Mouse (Mus musculus): ENCODE results near the gene H2-Q2. TPM values are rescaled to one million over a fixed set of nuclear protein-coding genes. Genes with fewer than 3 reads are reported as not detected.
"Not testable (repeated sequence)": the region's sequence is repeated elsewhere in the genome, so short reads cannot be mapped to it uniquely, and the experiment has no call there.

The H2-Q2 gene
- polyA plus RNA-seq, 2 experiments, result 0.15 to 0.16 TPM

- no peak overlapping the region for H3K27ac ChIP-seq (replicated peaks; ENCODE audit: low read depth, low read length)
- TF ChIP-seq POLR2A (IDR thresholded peaks at IDR 0.05; ENCODE audit: borderline replicate concordance, extremely low read depth, insufficient read depth, insufficient read length), result no peak
- H3K4me1 ChIP-seq (ENCODE audit: control insufficient read depth, insufficient read depth, low read length), result no peaks in the 10 kb centered on the region
- peak overlapping the region; percentile 31; the same call in 1 of the 2 replicates for H3K9ac ChIP-seq (ENCODE audit: low read depth, low read length, severe bottlenecking)
- peak overlapping the region; percentile 28 for H3K4me3 ChIP-seq (replicated peaks; ENCODE audit: low read length)
- H3K9me3 ChIP-seq (ENCODE audit: control insufficient read depth, low read length), result no peaks in the 10 kb centered on the region; the same call in 1 of the 2 replicates
- 13% methylated on average over 32 of the region's 38 CpGs for WGBS
- peak overlapping the region; percentile 58 for H3K4me2 ChIP-seq (replicated peaks; ENCODE audit: low read depth, low read length, severe bottlenecking)
- ATAC-seq (ENCODE audit: low FRiP score, low read depth), result no peak
- no peak for DNase-seq (ENCODE audit: low spot score)
- no peaks in the 10 kb centered on the region for H3K36me3 ChIP-seq (ENCODE audit: control insufficient read depth, insufficient read depth, low read length)
- peaks cover 6% of the 10 kb centered on the region; the same call in 1 of the 2 replicates for H3K27me3 ChIP-seq (ENCODE audit: control insufficient read depth, insufficient read depth, low read length)
Observed at GRCm38 (mm10) chr17:35358763-35359469, 16.9 kb downstream of the H2-Q2 start.

GRCm38 (mm10) chr17:35359470-35359862, 17.4 kb downstream of the H2-Q2 start:
- Histone ChIP-seq H3K9me3 (ENCODE audit: control insufficient read depth, low read length) (no peaks in the 10 kb centered on the region; the same call in 1 of the 2 replicates), H3K27ac (replicated peaks; ENCODE audit: low read depth, low read length) (no peak overlapping the region), H3K4me3 (replicated peaks; ENCODE audit: low read length) (peak overlapping the region; percentile 28), H3K4me2 (replicated peaks; ENCODE audit: low read depth, low read length, severe bottlenecking) (peak overlapping the region; percentile 58), H3K4me1 (ENCODE audit: control insufficient read depth, insufficient read depth, low read length) (no peaks in the 10 kb centered on the region), H3K27me3 (ENCODE audit: control insufficient read depth, insufficient read depth, low read length) (peaks cover 6% of the 10 kb centered on the region; the same call in 1 of the 2 replicates), H3K9ac (ENCODE audit: low read depth, low read length, severe bottlenecking) (peak overlapping the region; percentile 31; the same call in 1 of the 2 replicates), H3K36me3 (ENCODE audit: control insufficient read depth, insufficient read depth, low read length) (no peaks in the 10 kb centered on the region)
- DNase-seq (ENCODE audit: low spot score), result no peak
- ATAC-seq (ENCODE audit: low FRiP score, low read depth), result no peak
- TF ChIP-seq POLR2A (IDR thresholded peaks at IDR 0.05; ENCODE audit: borderline replicate concordance, extremely low read depth, insufficient read depth, insufficient read length), result no peak
- WGBS, result 16% methylated on average over 21 of the region's 21 CpGs

GRCm38 (mm10) chr17:35379369-35379728, 37.3 kb downstream of the H2-Q2 start, which contains the start of gene H2-Q4:
TSS of gene H2-Q4 (plus strand) at chr17:35379617.
- H3K27me3 ChIP-seq (ENCODE audit: control insufficient read depth, insufficient read depth, low read length), result no peaks in the 10 kb centered on the region
- ATAC-seq (ENCODE audit: low FRiP score, low read depth) (peak; percentile 89), DNase-seq (ENCODE audit: low spot score) (peak; percentile 80)
- H3K27ac ChIP-seq (replicated peaks; ENCODE audit: low read depth, low read length), result no peak within 1 kb of the TSS
- TF ChIP-seq POLR2A (IDR thresholded peaks at IDR 0.05; ENCODE audit: borderline replicate concordance, extremely low read depth, insufficient read depth, insufficient read length), result peak; percentile 42; the same call in 1 of the 2 replicates
- H3K4me2 ChIP-seq (replicated peaks; ENCODE audit: low read depth, low read length, severe bottlenecking), result peak within 1 kb of the TSS; percentile 94
- WGBS, result 2% methylated on average over 9 of the region's 16 CpGs
- peak within 1 kb of the TSS; percentile 58 for H3K4me3 ChIP-seq (replicated peaks; ENCODE audit: low read length)
- H3K36me3 ChIP-seq (ENCODE audit: control insufficient read depth, insufficient read depth, low read length), result no peaks in the 10 kb centered on the region
- H3K9me3 ChIP-seq (ENCODE audit: control insufficient read depth, low read length), result no peaks in the 10 kb centered on the region
- no peaks in the 10 kb centered on the region for H3K4me1 ChIP-seq (ENCODE audit: control insufficient read depth, insufficient read depth, low read length)
- peak within 1 kb of the TSS; percentile 56 for H3K9ac ChIP-seq (ENCODE audit: low read depth, low read length, severe bottlenecking)

GRCm38 (mm10) chr17:35379729-35380451, 37.8 kb downstream of the H2-Q2 start:
- Histone ChIP-seq H3K27me3 (ENCODE audit: control insufficient read depth, insufficient read depth, low read length) (no peaks in the 10 kb centered on the region), H3K9me3 (ENCODE audit: control insufficient read depth, low read length) (no peaks in the 10 kb centered on the region), H3K4me3 (replicated peaks; ENCODE audit: low read length) (peak overlapping the region; percentile 58), H3K4me2 (replicated peaks; ENCODE audit: low read depth, low read length, severe bottlenecking) (peak overlapping the region; percentile 94), H3K4me1 (ENCODE audit: control insufficient read depth, insufficient read depth, low read length) (no peaks in the 10 kb centered on the region), H3K9ac (ENCODE audit: low read depth, low read length, severe bottlenecking) (peak overlapping the region; percentile 56), H3K36me3 (ENCODE audit: control insufficient read depth, insufficient read depth, low read length) (no peaks in the 10 kb centered on the region), H3K27ac (replicated peaks; ENCODE audit: low read depth, low read length) (no peak overlapping the region)
- ATAC-seq (ENCODE audit: low FRiP score, low read depth) (peak; percentile 50; the same call in 1 of the 2 replicates), DNase-seq (ENCODE audit: low spot score) (peak; percentile 3)
- TF ChIP-seq POLR2A (IDR thresholded peaks at IDR 0.05; ENCODE audit: borderline replicate concordance, extremely low read depth, insufficient read depth, insufficient read length), result no peak
- WGBS, result under 1% methylated on average over 39 of the region's 70 CpGs

- not testable (repeated sequence) for H3K36me3 ChIP-seq (ENCODE audit: control insufficient read depth, insufficient read depth, low read length); H3K4me1 ChIP-seq (ENCODE audit: control insufficient read depth, insufficient read depth, low read length); H3K4me2 ChIP-seq (replicated peaks; ENCODE audit: low read depth, low read length, severe bottlenecking); H3K9ac ChIP-seq (ENCODE audit: low read depth, low read length, severe bottlenecking); H3K4me3 ChIP-seq (replicated peaks; ENCODE audit: low read length); H3K27me3 ChIP-seq (ENCODE audit: control insufficient read depth, insufficient read depth, low read length); ATAC-seq (ENCODE audit: low FRiP score, low read depth); H3K9me3 ChIP-seq (ENCODE audit: control insufficient read depth, low read length); DNase-seq (ENCODE audit: low spot score); H3K27ac ChIP-seq (replicated peaks; ENCODE audit: low read depth, low read length)
- WGBS, result 8% methylated on average over 7 of the region's 7 CpGs
Observed at GRCm38 (mm10) chr17:35389796-35390195, 47.8 kb downstream of the H2-Q2 start.

- H3K9ac ChIP-seq (ENCODE audit: low read depth, low read length, severe bottlenecking); ATAC-seq (ENCODE audit: low FRiP score, low read depth); H3K36me3 ChIP-seq (ENCODE audit: control insufficient read depth, insufficient read depth, low read length); H3K4me3 ChIP-seq (replicated peaks; ENCODE audit: low read length); H3K27me3 ChIP-seq (ENCODE audit: control insufficient read depth, insufficient read depth, low read length); H3K4me1 ChIP-seq (ENCODE audit: control insufficient read depth, insufficient read depth, low read length); DNase-seq (ENCODE audit: low spot score); H3K9me3 ChIP-seq (ENCODE audit: control insufficient read depth, low read length); H3K4me2 ChIP-seq (replicated peaks; ENCODE audit: low read depth, low read length, severe bottlenecking); H3K27ac ChIP-seq (replicated peaks; ENCODE audit: low read depth, low read length): not testable (repeated sequence)
- WGBS, result 76% methylated on average over 2 of the region's 2 CpGs
Observed at GRCm38 (mm10) chr17:35392671-35393070, 50.6 kb downstream of the H2-Q2 start.

GRCm38 (mm10) chr17:35393864-35394800, 52.1 kb downstream of the H2-Q2 start:
- H3K4me2 ChIP-seq (replicated peaks; ENCODE audit: low read depth, low read length, severe bottlenecking), result peak overlapping the region; percentile 35
- ATAC-seq (ENCODE audit: low FRiP score, low read depth), result peak; percentile 74
- H3K36me3 ChIP-seq (ENCODE audit: control insufficient read depth, insufficient read depth, low read length); H3K4me1 ChIP-seq (ENCODE audit: control insufficient read depth, insufficient read depth, low read length); DNase-seq (ENCODE audit: low spot score); H3K9me3 ChIP-seq (ENCODE audit: control insufficient read depth, low read length); H3K27me3 ChIP-seq (ENCODE audit: control insufficient read depth, insufficient read depth, low read length); H3K27ac ChIP-seq (replicated peaks; ENCODE audit: low read depth, low read length); H3K9ac ChIP-seq (ENCODE audit: low read depth, low read length, severe bottlenecking): not testable (repeated sequence)
- peak overlapping the region; percentile 24 for H3K4me3 ChIP-seq (replicated peaks; ENCODE audit: low read length)
- WGBS, result 4% methylated on average over 52 of the region's 75 CpGs
